26 mouse cellular contexts compared by ENCODE assay signal in the genomic region with DNA sequence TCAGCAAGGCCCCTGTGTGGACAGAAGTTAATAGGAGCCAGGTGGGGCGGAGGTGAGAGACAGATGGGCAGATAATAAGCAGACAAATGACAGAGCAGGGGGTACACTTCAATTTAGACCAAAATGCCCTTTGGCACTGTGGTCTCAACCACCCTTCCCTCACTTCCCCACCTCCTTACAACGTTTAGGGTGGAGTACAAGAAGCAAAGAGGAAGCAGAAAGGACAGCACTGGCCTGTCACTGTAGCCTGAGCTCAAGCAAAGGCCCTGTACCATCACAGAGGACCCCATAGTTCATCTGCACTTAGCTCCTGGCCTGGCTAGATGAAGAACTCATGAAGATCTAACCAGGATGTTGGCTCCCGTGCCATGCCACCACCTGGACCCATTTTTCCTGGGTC.
A peak's percentile ranks its signal among the peaks of the same experiment; 100 is the strongest.
DNase-seq lines count a peak whose midpoint lies in the region; ATAC-seq and TF ChIP-seq lines count a peak whose summit lies in the region.
"Had no signal": no experiment of that assay in that cellular context is flagged by ENCODE, and none has a peak within 500 bp of the region (broad histone marks: within the 10 kb centered on the region; RNA-seq: fewer than 3 reads in every experiment).

No protein-coding gene starts in this region.

- no peak overlapping the region for H3K27ac ChIP-seq in midbrain, embryonic 11.5 days (ENCODE audit: low read depth, low read length)
- no peak overlapping the region for H3K27ac ChIP-seq in midbrain, postnatal 0 days (ENCODE audit: low read depth, low read length)
- peak overlapping the region; percentile 61; the same call in 1 of the 2 replicates for H3K27ac ChIP-seq in limb, embryonic 13.5 days
- no peak overlapping the region for H3K27ac ChIP-seq in kidney, embryonic 16.5 days (ENCODE audit: low read length)
- H3K27ac ChIP-seq: forebrain, embryonic 15.5 days; hindbrain, embryonic 12.5 days; macrophage; midbrain, embryonic 13.5 days; neural tube, embryonic 13.5 days had no signal

- H3K9ac ChIP-seq in midbrain, embryonic 11.5 days (ENCODE audit: low read length) = no peak overlapping the region
- no peak overlapping the region for H3K9ac ChIP-seq in midbrain, postnatal 0 days (replicated peaks; ENCODE audit: low read length, poor library complexity, severe bottlenecking)
- H3K9ac ChIP-seq in limb, embryonic 13.5 days = no peak overlapping the region
- H3K9ac ChIP-seq in kidney, embryonic 16.5 days (replicated peaks; ENCODE audit: low read length) = no peak overlapping the region
- H3K9ac ChIP-seq: forebrain, embryonic 15.5 days; hindbrain, embryonic 12.5 days; liver, postnatal 0 days; midbrain, embryonic 13.5 days; neural tube, embryonic 13.5 days had no signal

- no peak for TF ChIP-seq CTCF in midbrain, postnatal 0 days (IDR thresholded peaks at IDR 0.05)

- no peak for ATAC-seq in midbrain, embryonic 11.5 days (ENCODE audit: low FRiP score)
- ATAC-seq in midbrain, postnatal 0 days (ENCODE audit: low FRiP score) = no peak
- ATAC-seq in limb, embryonic 13.5 days (ENCODE audit: low FRiP score, low read depth) = no peak
- ATAC-seq in kidney, embryonic 16.5 days (ENCODE audit: low FRiP score, low TSS enrichment) = no peak
- ATAC-seq: CD4-positive, CD25-positive, alpha-beta regulatory T cell, adult 4 months; forebrain, embryonic 15.5 days; intestine, postnatal 0 days; liver, postnatal 0 days; lung, postnatal 0 days; midbrain, embryonic 13.5 days had no signal

- 76% methylated on average over 3 of the region's 3 CpGs for WGBS in midbrain, embryonic 11.5 days
- WGBS in midbrain, postnatal 0 days = 83% methylated on average over 3 of the region's 3 CpGs
- 47% methylated on average over 3 of the region's 3 CpGs for WGBS in limb, embryonic 13.5 days
- WGBS in kidney, embryonic 16.5 days = 61% methylated on average over 3 of the region's 3 CpGs

- H3K27me3 ChIP-seq in midbrain, embryonic 11.5 days (ENCODE audit: control insufficient read depth, insufficient read depth, low read length) = no peaks in the 10 kb centered on the region
- no peaks in the 10 kb centered on the region for H3K27me3 ChIP-seq in midbrain, postnatal 0 days (ENCODE audit: insufficient read depth, low read length)
- no peaks in the 10 kb centered on the region for H3K27me3 ChIP-seq in limb, embryonic 13.5 days
- no peaks in the 10 kb centered on the region for H3K27me3 ChIP-seq in kidney, embryonic 16.5 days (ENCODE audit: insufficient read depth, low read length)
- H3K27me3 ChIP-seq: forebrain, embryonic 15.5 days; hindbrain, embryonic 12.5 days; midbrain, embryonic 13.5 days; neural tube, embryonic 13.5 days had no signal

- no peak overlapping the region for H3K4me2 ChIP-seq in midbrain, embryonic 11.5 days
- no peak overlapping the region for H3K4me2 ChIP-seq in midbrain, postnatal 0 days (ENCODE audit: low read depth, low read length, poor library complexity, severe bottlenecking)
- H3K4me2 ChIP-seq in limb, embryonic 13.5 days (replicated peaks) = no peak overlapping the region
- H3K4me2 ChIP-seq in kidney, embryonic 16.5 days (replicated peaks; ENCODE audit: low read depth, low read length) = no peak overlapping the region
- H3K4me2 ChIP-seq: forebrain, embryonic 15.5 days; hindbrain, embryonic 12.5 days; liver, embryonic 11.5 days; midbrain, embryonic 13.5 days; neural tube, embryonic 13.5 days had no signal

- H3K4me3 ChIP-seq in midbrain, embryonic 11.5 days (ENCODE audit: low read depth, low read length) = no peak overlapping the region
- no peak overlapping the region for H3K4me3 ChIP-seq in midbrain, postnatal 0 days (ENCODE audit: low read depth, low read length)
- H3K4me3 ChIP-seq in limb, embryonic 13.5 days = no peak overlapping the region
- no peak overlapping the region for H3K4me3 ChIP-seq in kidney, embryonic 16.5 days (ENCODE audit: low read length)
- H3K4me3 ChIP-seq: erythroblast, embryonic 14.5 days; forebrain, embryonic 15.5 days; hindbrain, embryonic 12.5 days; midbrain, embryonic 13.5 days; myocyte; neural tube, embryonic 13.5 days had no signal

- peak; percentile 9 for DNase-seq in cerebellum, adult 9-10 months
- no peak for DNase-seq in cerebellum, adult 11 months
- peak; percentile 64 for DNase-seq in midbrain, embryonic 11.5 days (ENCODE audit: low spot score, missing footprints)
- no peak for DNase-seq in midbrain, postnatal 0 days (ENCODE audit: low spot score)
- DNase-seq in spleen, postnatal 14 days (ENCODE audit: low spot score in 2 of 2) = no peak
- DNase-seq in spleen, adult 12 weeks (ENCODE audit: low spot score) = no peak
- DNase-seq: adrenal gland, postnatal 25 days; gastrocnemius, postnatal 36 days; kidney, postnatal 36 days; liver, postnatal 0 days; retina, postnatal 1 day; right cerebral cortex, postnatal 25 days; thymus, postnatal 14 days had no signal

- H3K9me3 ChIP-seq in midbrain, embryonic 11.5 days (ENCODE audit: control insufficient read depth, low read length) = no peaks in the 10 kb centered on the region; the same call in 1 of the 2 replicates
- peaks cover 10% of the 10 kb centered on the region; the same call in 1 of the 2 replicates for H3K9me3 ChIP-seq in midbrain, postnatal 0 days (ENCODE audit: low read length)
- peaks cover 15% of the 10 kb centered on the region for H3K9me3 ChIP-seq in limb, embryonic 13.5 days
- peaks cover 5% of the 10 kb centered on the region for H3K9me3 ChIP-seq in kidney, embryonic 16.5 days (ENCODE audit: low read length)
- H3K9me3 ChIP-seq: forebrain, embryonic 15.5 days had no signal

- no peaks in the 10 kb centered on the region for H3K36me3 ChIP-seq in midbrain, embryonic 11.5 days (ENCODE audit: control insufficient read depth, insufficient read depth, low read length)
- H3K36me3 ChIP-seq in midbrain, postnatal 0 days (ENCODE audit: insufficient read depth, low read length) = no peaks in the 10 kb centered on the region
- H3K36me3 ChIP-seq in limb, embryonic 13.5 days = no peaks in the 10 kb centered on the region
- no peaks in the 10 kb centered on the region for H3K36me3 ChIP-seq in kidney, embryonic 16.5 days (ENCODE audit: insufficient read depth, low read length)
- H3K36me3 ChIP-seq: forebrain, embryonic 15.5 days; hindbrain, embryonic 12.5 days had no signal

- H3K4me1 ChIP-seq in midbrain, embryonic 11.5 days (ENCODE audit: control insufficient read depth, insufficient read depth, low read length) = no peaks in the 10 kb centered on the region
- no peaks in the 10 kb centered on the region for H3K4me1 ChIP-seq in midbrain, postnatal 0 days (ENCODE audit: insufficient read depth, low read length)
- peaks cover 14% of the 10 kb centered on the region for H3K4me1 ChIP-seq in limb, embryonic 13.5 days
- H3K4me1 ChIP-seq in kidney, embryonic 16.5 days (ENCODE audit: insufficient read depth, low read length) = no peaks in the 10 kb centered on the region
- H3K4me1 ChIP-seq: forebrain, embryonic 15.5 days; hindbrain, embryonic 12.5 days; neural tube, embryonic 13.5 days had no signal

Comparison
In these comparisons a context has a peak if more than half of its experiments do, and no peak if none do; other contexts are left out.
1. DNase-seq: peak in cerebellum, adult 9-10 months (single experiment) and midbrain, embryonic 11.5 days (single experiment); none in cerebellum, adult 11 months (single experiment), midbrain, postnatal 0 days (single experiment), spleen, postnatal 14 days (0 of 2) and spleen, adult 12 weeks (single experiment).